Mouse (Mus musculus) spleen, postnatal 10 days (tissue): ENCODE results near the gene Foxj1.

Experiments used
- DNase-seq, 2 experiments: peaks; one replicate each; pipeline ENCODE4 v3.0.0; 2021 to 2022; ENCODE audit warnings: low spot score in 2 of 2

Gene Foxj1

GRCm38 (mm10) chr11:116306126-116306982 lies 28.8 kb downstream of the Foxj1 start:
- peak; percentile 93 to 97 for DNase-seq

- DNase-seq, result no peak
These were observed 29.8 kb downstream of the Foxj1 start for GRCm38 (mm10) chr11:116305423-116305822.

- DNase-seq, result no peak
These were observed 36.6 kb downstream of the Foxj1 start for GRCm38 (mm10) chr11:116298621-116299020.

- no peak for DNase-seq
These were observed 37.0 kb downstream of the Foxj1 start for GRCm38 (mm10) chr11:116298221-116298620.

- no peak for DNase-seq
These were observed 38.2 kb downstream of the Foxj1 start for GRCm38 (mm10) chr11:116297017-116297416.

- DNase-seq, result no peak
These were observed 38.9 kb downstream of the Foxj1 start for GRCm38 (mm10) chr11:116296191-116296734.

- peak in 1 of 2 experiments; percentile 67 for DNase-seq
These were observed 40.9 kb downstream of the Foxj1 start for GRCm38 (mm10) chr11:116294319-116294718.

GRCm38 (mm10) chr11:116293538-116294137 lies 41.6 kb downstream of the Foxj1 start:
- no peak for DNase-seq

- no peak for DNase-seq
These were observed 42.8 kb downstream of the Foxj1 start for GRCm38 (mm10) chr11:116292401-116292800.

- DNase-seq, result no peak
These were observed 44.6 kb downstream of the Foxj1 start for GRCm38 (mm10) chr11:116290556-116290955.

GRCm38 (mm10) chr11:116287351-116287750 lies 47.8 kb downstream of the Foxj1 start:
- DNase-seq, result peak in 1 of 2 experiments; percentile 22

GRCm38 (mm10) chr11:116285770-116286191 lies 49.4 kb downstream of the Foxj1 start:
- no peak for DNase-seq

GRCm38 (mm10) chr11:116283982-116284381 lies 51.2 kb downstream of the Foxj1 start:
- peak in 1 of 2 experiments; percentile 15 for DNase-seq

- DNase-seq, result peak in 1 of 2 experiments; percentile 18
These were observed 52.2 kb downstream of the Foxj1 start for GRCm38 (mm10) chr11:116282912-116283521.

GRCm38 (mm10) chr11:116282089-116282488 lies 53.1 kb downstream of the Foxj1 start:
- peak in 1 of 2 experiments; percentile 16 for DNase-seq

- DNase-seq, result peak in 1 of 2 experiments; percentile 10
These were observed 53.5 kb downstream of the Foxj1 start for GRCm38 (mm10) chr11:116281671-116282070.

GRCm38 (mm10) chr11:116280751-116281663 lies 54.2 kb downstream of the Foxj1 start, which contains the start of gene Galr2:
TSS of gene Galr2 (plus strand) at chr11:116280939.
- DNase-seq, result peak in 1 of 2 experiments; percentile 19
